Mouse (Mus musculus) inflammation-experienced regulatory T-cells, adult 6 months (primary cell): Measurements from ENCODE around the gene B4galt7. TPM values are rescaled to one million over a fixed set of nuclear protein-coding genes. Genes with fewer than 3 reads are reported as not detected.
"Not testable (repeated sequence)": the region's sequence is repeated elsewhere in the genome, so short reads cannot be mapped to it uniquely, and the experiment has no call there.

Experiments used
- ATAC-seq: one replicate; pipeline ENCODE4 v1.8.0; 2017
- polyA plus RNA-seq, 3 experiments: library from polyadenylated mRNA; unstranded; fragments of 100-300 nt; shearing (Covaris generic); gene quantifications; one replicate each; pipeline ENCODE4 v1.2.1; 2017

The B4galt7 gene
- polyA plus RNA-seq: 10 to 100 TPM; 24.5 to 35.8 (median 25.1) TPM

DNA sequence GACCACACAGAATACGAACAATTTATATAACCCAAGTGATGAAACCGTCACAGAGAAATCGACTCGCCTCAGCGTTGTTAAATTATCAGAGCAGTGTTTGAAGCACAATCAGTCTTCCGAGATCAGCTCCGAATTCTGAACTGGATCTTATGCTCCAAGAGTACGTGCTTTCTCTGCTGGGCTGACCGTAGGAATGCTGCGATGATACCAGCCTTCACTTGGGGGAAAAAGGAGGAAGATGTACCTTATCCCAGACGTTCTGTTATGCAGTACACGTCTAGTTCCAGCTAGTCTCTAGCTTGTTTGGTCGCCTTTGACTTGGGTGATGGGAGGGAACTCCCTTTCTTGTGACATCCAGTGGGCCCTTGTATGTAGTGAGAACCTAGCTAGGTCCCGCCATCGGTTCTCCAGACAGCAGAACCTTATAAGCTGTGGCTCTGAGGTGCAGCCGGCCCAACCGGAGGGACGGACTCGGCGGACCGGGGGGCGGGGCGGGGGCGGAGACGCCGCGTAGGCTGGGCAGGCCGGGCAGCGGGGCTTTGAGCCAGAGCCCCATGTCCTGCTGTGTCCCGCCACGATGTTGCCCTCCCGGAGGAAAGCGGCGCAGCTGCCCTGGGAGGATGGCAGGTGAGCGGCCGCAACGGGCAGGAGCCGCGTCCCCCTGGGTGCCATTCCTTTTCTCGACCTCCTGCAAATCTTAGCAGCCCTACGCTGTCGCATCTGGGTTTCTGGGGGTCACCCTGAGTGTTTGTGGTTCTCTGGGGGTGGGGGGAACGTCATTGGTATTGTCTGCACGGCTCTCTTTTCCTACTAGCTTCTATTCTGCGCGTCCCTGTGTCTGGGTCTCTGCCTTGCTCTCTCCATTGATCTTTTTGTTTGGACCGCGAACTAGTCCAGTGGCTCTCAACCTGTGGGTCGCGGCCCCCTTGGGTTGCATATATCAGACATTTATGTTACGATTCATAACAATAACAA lies at the start of gene B4galt7:
B4galt7 (plus strand) TSS at position 331 of the 975 bp plus-strand sequence.
- peak; percentile 51 for ATAC-seq

DNA sequence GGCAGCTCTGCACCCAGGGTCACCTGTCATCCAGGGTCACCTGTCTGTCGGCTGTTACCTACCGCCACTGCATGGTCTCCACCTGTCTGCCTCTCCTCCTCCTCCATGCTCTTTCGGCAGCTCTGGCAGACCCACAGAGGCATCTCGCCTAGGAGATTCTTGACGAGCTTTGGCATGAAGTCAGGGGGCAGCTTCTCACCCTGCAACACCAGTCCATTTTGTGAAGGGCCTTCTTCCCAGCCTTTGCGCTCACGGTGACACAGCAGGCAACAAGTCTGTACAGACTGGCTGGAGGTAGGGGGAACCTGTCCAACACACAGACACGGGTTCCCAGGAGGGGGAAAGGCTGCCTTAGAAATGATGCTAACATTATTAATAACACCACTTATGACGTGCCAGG lies 43.8 kb upstream of the B4galt7 start:
- no peak for ATAC-seq

DNA sequence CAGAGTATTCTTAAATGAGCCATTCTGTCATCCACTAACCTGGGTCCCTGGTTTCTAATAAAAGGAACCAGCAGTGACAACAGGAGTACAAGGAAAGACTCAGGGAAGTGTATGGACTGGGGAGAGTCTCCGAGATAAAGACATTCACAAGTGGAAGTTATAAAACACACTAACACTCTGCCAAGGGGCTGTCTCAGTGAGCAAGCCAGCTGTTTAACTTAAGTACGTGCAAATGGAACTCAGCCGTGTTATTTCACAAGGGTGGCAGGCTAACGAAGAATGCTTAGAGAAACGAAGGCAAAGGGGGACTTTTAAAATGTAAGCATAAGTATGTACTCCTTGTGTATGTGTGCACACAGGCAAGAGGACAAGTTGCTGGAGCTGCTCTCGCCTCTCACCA lies 42.2 kb upstream of the B4galt7 start:
- no peak for ATAC-seq

DNA sequence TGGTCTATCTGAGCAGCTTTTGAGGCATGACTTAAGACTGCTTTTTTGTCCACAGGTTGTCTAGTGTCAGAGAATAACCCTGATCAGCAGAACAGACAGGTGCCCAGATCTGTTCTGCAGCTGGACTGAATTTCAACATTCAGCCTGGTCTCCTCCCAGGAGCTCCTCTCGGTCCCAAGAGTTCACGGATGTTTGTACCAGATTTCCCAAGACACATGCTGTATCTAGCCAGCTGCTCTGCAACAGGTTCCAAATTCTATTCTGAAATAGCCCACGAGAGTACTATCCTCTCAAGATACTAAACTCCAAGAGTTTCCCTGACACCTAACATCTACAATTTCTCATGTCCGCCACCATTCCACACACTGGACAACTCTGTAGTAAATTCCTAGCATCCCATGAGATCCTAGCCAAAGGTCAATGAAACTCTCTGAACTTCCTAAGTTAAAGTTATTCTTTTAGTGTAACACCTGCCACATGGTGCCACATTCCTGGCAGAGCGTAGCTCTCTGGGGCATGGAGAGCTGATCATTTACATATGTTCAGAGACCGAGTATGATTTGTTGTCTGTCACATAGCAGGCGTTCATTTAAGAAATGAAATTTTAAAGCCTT lies 36.3 kb upstream of the B4galt7 start:
- no peak for ATAC-seq

DNA sequence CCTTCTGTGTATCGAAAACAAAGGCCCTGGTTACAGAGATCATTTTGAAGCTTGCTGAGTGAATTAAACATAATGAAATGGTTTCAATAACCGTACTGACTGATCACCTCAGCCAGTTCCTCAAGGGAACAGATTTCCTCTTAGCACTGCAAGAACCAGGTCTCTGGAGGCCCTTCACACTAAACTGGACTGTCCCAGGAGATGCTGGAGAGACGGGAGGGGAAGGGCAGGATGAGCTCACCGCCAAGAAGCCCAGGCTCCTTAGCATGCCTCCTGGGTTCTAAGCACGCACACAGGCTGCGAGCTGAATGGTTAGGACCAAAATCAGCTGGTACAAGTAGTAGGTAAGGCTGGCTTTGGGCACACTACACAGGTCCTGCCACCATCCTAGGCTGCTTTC lies 32.7 kb upstream of the B4galt7 start:
- no peak for ATAC-seq

DNA sequence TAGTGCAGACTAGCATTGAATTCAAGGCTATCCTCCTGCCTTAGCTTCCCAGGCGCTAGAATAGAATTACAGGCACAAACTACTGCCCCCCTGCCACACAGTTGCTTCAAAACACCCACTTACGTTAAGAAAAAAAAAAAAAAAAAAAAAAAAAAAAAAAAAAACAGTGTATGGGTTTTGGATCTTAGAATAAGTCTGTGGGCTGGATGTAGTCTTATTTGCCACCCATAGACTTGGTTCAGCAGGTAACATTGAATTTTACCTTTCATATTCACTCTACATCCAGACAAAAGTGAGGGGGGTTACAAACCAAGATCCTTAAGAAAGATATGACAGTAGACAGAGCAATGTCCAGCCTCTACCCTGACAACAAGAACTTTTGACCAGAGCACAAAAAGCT lies 31.7 kb upstream of the B4galt7 start:
- ATAC-seq: no peak

DNA sequence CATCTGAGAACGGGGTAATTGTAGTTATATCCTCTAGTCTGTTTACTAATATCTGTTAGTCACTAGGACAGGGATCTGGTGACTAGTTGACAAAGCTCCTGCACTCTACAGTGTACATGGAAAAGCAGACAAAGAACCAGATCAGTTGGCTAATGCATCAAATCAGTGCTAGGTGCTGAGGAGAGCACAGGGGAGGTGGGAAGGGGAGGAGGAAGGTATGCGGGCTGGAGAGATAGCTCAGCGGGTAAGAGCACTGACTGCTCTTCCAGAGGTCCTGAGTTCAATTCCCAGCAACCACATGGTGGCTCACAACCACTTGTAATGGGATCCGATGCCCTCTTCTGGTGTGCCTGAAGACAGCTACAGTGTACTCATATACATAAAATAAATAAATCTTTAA lies 31.2 kb upstream of the B4galt7 start:
- ATAC-seq: not testable (repeated sequence)

DNA sequence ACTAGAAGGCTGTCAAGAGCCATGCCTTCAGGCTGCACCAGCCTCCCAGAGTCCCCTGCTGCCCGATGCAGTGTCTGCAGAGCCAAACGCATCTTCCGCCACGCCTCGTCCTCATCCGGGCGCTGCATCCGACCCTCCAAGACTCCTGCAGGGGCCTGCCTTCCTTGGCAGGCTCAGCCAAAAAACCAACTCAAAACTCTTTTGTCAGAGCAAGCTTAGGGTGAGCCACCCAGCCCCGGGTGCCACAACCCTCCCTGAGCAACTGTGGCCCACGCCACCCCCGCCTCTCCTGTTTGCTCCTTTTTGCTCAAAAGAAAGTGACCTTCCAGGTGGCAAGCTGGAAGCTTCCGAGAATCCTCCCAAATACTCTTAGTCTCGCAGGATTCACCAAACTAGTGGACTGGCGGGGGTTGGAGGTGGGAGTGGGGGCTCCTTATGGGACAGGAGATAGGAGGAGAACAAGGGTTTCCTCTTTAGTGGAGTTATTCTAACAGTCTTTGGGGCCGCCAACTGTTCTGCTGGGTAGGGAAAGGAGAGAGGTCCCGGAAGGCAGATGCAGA lies 29.9 kb upstream of the B4galt7 start:
- ATAC-seq: no peak

DNA sequence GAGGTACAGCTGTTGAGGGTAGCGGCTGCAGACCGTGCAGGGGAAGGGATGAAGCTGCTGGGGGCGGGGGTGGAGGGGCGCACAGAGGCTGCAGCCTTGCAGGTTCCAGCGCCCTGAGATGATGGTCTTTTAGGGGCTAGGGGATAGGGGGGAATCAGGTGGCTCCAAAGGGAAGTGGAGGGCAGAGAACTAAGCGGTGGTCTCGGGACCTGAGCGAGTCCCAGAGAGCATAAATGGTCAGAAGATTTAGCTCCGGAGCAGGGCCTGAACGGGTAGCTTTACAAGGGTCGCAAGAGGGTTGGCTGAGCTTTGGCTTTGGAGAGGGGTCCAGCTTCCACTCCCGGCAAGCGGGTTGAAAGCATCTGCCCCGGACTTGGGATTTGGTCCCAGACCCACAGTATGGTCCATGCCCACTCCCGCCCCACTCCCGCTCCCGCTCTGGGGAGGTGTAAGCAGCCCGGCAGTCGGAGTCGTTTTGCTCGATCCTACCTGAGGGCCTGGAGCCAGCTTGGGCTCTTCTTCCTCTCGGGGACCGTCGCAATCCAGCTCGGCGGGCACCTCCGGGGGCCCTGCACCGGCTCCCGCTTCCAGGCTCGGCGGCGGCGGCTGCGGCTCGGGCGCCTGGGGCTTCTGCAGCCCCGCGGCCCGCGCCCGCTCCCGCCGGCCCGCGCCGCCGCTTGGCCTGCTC lies 29.3 kb upstream of the B4galt7 start:
- peak; percentile 9 for ATAC-seq

DNA sequence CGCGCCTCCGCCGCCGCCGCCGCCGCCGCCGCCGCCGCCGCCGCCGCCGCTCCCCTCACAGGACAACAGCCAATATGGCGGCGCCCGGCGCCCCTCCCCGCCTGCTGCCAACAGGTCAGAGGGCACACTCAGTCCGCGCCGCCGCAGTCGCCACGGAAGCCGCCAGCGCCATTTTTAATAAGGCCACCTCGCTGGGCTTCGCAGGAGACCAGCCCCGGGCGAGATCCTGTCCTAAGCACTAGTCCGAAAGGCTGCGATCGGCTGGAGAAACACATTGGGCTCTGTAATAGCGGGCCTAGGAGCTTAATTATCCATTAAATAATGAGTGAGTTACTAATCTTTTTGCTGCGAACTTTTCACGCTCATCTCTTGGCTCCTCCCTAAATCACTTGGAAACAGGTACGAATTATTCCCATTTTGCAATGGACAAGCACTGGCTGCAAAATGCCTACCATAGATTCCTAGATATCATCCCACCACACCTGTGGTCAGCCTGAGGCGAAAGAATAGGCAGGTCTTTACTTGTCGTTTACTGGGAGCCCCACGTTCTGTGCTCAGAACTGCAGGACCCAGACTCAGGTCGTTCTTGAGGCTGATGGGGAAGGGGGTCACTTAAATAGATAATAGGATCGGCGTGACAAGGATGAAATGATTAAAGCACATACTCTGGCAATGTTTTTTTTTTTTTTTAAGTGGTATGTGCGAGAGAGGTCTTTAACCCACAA lies 28.5 kb upstream of the B4galt7 start, which contains the start of gene Fam193b:
Fam193b (minus strand) TSS at position 94 of the 725 bp plus-strand sequence.
- ATAC-seq: peak; percentile 90

DNA sequence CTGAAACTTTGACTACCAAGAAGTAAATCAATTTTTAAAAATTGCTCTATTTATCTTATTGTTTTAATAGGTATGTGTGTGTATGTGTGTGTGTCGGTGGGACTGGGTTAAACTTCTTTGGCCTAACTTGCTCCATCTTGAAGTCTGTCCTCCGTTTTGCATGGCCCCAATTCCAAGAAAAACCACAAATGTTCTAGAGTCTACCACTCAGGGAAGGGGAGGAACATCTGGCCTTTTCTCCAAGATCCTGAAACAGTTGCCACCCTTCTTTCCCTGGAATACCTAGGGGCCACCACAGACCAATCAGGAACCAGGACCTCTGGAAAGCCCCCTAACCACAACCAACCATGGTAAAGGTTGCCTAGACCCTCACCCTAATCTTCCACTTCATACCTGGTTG lies 27.7 kb upstream of the B4galt7 start:
- no peak for ATAC-seq

DNA sequence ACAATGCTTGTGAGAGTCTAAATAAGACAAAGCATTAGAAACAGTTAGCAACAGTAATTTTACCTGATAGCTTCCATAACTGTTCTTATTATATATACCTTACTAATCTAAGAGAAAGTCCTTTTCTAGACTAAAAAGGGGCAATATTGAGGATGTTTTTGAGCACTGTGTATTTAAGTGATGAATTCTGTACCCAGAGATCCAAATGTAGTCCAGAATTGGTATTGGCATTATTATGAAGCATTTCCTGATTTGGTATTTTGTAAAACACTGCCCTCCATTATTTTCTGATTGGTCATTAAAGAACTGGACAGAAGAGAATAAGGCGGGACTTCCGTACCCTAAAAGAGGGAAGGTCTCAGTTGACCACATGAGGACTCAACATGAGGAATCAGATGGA lies 26.3 kb upstream of the B4galt7 start, which contains the start of gene Tmed9:
Tmed9 (plus strand) TSS at position 301 of the 400 bp plus-strand sequence.
- no peak for ATAC-seq

DNA sequence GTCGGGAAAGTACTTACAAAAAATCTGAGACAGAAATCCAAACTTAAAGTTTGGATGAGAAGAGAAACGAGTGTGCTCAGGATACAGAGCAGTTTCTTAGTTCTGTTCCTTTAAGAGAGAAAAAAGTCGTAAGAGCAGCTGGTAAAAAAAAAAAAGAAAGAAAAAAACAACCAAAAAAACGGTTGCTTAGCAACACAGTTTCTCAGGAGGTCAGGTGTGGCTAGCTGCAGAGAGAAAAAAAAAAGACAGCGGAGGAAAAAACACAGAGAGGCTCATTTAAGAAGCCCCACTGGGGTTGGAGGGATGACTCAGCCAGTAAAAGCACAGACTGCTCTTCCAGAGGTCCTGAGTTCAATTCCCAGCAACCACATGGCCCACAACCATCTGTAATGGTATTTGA lies 25.4 kb upstream of the B4galt7 start:
- ATAC-seq: no peak

DNA sequence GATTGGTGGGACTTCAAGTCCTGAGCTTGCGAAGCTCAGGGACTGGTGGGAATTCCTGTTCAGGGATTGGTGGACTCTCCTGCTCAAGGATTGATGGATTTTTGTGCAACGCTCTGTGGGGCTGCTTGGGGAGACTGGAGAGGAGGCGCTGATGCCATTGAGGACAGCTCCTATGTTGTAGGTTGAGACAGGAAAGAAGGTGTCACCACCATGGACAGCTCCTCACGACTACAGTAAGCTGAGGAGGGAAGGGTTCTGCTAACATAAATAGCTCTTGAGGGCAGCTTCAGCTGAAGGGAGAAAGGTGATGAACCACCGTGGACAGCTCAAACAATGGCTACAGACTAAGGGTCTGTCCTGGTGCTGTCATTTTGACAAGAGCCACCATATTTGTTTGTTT lies 23.8 kb upstream of the B4galt7 start:
- ATAC-seq: no peak

DNA sequence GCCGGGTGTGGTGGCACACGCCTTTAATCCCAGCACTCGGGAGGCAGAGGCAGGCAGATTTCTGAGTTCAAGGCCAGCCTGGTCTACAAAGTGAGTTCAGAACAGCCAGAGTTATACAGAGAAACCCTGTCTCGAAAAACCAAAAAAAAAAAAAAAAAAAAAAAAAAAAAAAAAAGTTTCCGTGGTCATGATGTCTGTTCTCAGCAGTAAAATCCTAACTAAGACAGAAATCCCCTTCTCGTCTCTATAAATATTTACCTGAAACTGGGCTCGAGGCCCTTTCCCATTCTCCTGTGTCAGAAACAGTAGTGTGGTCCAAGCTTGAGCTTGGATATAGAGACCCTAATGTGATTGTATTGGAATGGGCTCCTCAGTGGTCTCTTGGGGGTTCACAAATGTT lies 22.8 kb upstream of the B4galt7 start:
- ATAC-seq: not testable (repeated sequence)

DNA sequence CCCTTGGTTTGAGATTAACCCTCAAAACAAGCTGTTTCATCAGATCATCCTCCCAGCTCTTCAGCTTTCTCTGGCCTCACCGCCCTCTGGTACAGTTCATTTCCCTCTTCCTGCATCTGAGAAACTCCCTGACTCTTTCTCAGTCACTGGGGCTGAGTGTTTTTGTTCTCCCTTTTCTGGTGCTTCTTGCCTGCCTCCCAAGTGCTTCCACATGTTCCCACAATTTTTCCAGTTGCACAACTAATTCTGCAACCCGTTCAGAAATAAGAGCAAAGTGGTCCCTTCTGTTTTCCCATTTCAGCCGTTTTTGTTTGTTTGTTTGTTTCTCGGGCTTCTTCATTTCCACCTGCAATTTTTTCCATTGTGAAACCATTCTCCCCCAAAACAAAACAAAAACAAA lies 21.6 kb upstream of the B4galt7 start:
- no peak for ATAC-seq

DNA sequence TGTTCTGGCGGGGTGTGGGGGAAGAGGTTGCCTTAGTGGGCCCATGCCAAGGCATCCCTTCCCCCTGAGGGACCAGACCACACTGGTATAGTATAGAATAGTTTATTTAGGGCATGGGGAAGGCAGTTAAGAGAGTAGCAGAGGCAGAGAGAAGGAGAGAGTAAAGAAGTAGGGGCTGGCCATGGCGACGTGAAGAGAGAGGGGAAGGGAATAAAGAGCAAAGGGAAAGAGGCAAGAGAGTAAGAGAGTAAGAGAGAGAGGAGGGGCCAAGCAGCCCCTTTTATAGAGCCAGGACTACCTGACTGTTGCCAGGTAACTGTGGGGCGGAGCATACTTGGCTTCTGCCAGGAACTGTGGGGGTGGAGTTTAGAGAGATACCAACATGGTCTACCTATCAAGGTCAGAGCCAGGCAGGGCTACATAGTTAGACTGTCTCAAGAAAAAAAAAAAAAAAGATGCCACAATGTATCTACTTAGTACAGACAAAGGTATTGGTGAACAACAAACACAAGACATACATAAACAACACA lies 7.7 kb upstream of the B4galt7 start:
- no peak for ATAC-seq

DNA sequence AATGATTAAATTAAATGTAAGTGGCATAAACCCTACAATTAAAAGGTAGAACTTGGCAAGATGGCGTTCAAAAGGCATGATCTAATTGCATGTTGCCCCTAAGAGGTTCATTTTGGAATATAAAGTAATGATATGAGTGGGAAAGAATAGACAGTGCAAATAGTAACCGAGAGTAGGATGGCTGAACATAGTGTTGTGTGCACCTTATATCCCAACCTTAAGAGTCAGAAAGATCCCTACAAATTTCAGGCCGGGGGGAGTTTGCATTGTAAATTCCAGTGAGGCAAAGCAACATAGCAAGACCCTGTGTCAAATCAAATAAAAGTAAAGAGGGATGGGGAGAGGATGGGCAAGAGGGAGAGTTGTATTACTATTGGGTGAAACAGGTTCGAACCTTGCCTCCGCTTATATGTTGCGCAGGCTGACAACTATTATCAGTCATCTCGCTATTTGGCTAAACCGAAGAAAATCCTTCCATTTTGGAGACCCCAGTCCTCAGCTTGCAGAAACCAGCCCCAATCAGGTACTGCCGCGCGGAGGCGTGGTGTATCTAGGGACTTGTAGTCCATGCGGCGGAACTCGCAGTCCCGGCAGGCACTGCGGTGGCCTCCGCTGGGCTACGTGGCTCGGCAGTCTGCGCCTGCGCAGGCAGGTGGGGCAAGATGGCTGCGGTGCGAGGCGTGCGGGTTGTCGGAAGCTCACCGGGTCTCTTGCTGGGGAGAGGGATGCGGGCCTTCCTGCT lies 7.0 kb upstream of the B4galt7 start:
- ATAC-seq: peak; percentile 96

DNA sequence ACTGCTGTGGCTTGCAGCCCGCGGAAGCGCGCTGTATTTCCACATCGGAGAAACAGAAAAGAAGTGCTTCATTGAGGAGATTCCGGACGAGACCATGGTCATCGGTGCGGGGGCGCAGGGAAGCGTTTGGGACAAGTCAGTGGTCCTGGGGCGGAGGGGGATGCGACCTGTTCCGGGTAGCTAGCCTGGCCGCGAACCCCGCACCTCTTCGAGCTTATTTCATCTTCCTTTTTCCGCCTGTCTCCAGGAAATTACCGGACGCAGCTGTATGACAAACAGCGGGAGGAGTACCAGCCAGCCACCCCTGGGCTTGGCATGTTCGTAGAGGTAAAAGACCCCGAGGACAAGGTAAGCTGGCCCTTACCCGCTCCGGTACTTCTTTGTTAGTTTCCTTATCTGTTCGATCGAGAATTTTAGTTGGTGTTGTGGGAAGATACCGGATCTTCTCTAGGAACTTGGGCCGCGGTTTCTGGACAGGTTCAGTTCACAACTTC lies 6.4 kb upstream of the B4galt7 start:
- ATAC-seq: peak; percentile 22

DNA sequence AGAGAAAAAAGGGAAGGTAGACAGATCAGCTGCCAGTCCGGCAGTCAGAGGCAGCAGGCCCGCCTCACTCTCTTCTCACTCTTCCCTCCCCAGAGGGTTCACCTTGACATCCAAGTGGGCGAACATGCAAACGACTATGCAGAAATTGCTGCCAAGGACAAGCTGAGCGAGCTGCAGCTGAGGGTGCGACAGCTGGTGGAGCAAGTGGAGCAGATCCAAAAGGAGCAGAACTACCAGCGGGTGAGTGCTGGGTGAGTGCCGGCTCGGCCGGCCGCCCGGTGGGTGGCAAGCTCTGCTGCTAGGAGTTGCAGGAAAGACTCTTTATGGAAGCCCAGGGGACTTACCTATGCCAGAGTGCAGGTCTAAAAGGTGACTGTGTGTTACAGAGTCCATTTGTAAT lies 4.3 kb upstream of the B4galt7 start:
- no peak for ATAC-seq

DNA sequence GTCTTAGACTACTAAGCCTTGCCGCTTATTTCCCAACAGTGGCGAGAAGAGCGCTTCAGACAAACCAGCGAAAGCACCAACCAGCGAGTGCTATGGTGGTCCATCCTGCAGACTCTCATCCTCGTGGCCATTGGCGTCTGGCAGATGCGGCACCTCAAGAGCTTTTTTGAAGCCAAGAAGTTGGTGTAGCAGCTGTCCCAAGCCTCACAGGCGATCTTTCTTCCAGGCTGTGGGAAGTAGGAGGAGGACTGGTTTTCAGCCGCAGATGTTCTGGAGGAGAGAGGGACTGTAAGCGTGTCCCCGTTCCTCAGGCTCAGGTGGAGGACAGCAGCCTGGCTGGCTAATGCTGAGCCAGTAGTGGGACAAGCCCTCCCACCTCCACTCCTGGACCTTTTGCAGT lies 2.9 kb upstream of the B4galt7 start:
- no peak for ATAC-seq
